In genomic region chr17:66434566-66434965, GRCm38 (mm10) we compare ENCODE assay signal across 31 mouse cellular contexts. TPM values are rescaled to one million over a fixed set of nuclear protein-coding genes. Genes with fewer than 3 reads are reported as not detected.
A peak's percentile ranks its signal among the peaks of the same experiment; 100 is the strongest.
DNase-seq lines count a peak whose midpoint lies in the region; ATAC-seq and TF ChIP-seq lines count a peak whose summit lies in the region.
"Had no signal": no experiment of that assay in that cellular context is flagged by ENCODE, and none has a peak within 500 bp of the region (broad histone marks: within the 10 kb centered on the region; RNA-seq: fewer than 3 reads in every experiment).

No protein-coding gene starts in this region.

- no peak overlapping the region for H3K4me2 ChIP-seq in hindbrain, embryonic 11.5 days (replicated peaks; ENCODE audit: low read depth, low read length)
- H3K4me2 ChIP-seq in hindbrain, postnatal 0 days (ENCODE audit: low read depth, low read length): no peak overlapping the region
- H3K4me2 ChIP-seq in neural tube, embryonic 13.5 days: no peak overlapping the region
- H3K4me2 ChIP-seq in forebrain, embryonic 15.5 days (replicated peaks): no peak overlapping the region
- H3K4me2 ChIP-seq: hindbrain, embryonic 15.5 days; intestine, embryonic 15.5 days; limb, embryonic 15.5 days; liver, embryonic 13.5 days; stomach, embryonic 15.5 days had no signal

- no peak overlapping the region for H3K4me3 ChIP-seq in hindbrain, embryonic 11.5 days (ENCODE audit: low read depth, low read length)
- no peak overlapping the region for H3K4me3 ChIP-seq in hindbrain, postnatal 0 days (ENCODE audit: low read length)
- no peak overlapping the region for H3K4me3 ChIP-seq in neural tube, embryonic 13.5 days
- no peak overlapping the region for H3K4me3 ChIP-seq in forebrain, embryonic 15.5 days
- no peak overlapping the region for H3K4me3 ChIP-seq in kidney, adult 2 months (ENCODE audit: insufficient read depth, low read depth, low read length)
- H3K4me3 ChIP-seq: erythroblast, embryonic 14.5 days; hindbrain, embryonic 15.5 days; intestine, embryonic 15.5 days; limb, embryonic 10.5 days; limb, embryonic 15.5 days; liver, embryonic 13.5 days; megakaryocyte, embryonic 14.5 days; stomach, embryonic 15.5 days had no signal

- no peak for TF ChIP-seq CTCF in hindbrain, postnatal 0 days (IDR thresholded peaks at IDR 0.05; ENCODE audit: low read depth)
- no peak for TF ChIP-seq CTCF in kidney, adult 2 months (conservative IDR thresholded peaks at IDR 0.05; ENCODE audit: insufficient read depth, insufficient read length, low read depth, low read length)

- no peak overlapping the region for H3K9ac ChIP-seq in hindbrain, embryonic 11.5 days (ENCODE audit: low read depth, low read length)
- H3K9ac ChIP-seq in hindbrain, postnatal 0 days (replicated peaks; ENCODE audit: low read length): no peak overlapping the region
- H3K9ac ChIP-seq in neural tube, embryonic 13.5 days: peak overlapping the region; percentile 34; the same call in 1 of the 2 replicates
- H3K9ac ChIP-seq in forebrain, embryonic 15.5 days (replicated peaks): no peak overlapping the region
- H3K9ac ChIP-seq: hindbrain, embryonic 15.5 days; intestine, embryonic 15.5 days; limb, embryonic 15.5 days; liver, embryonic 13.5 days; stomach, embryonic 15.5 days had no signal

- 89% methylated on average over 7 of the region's 7 CpGs for WGBS in hindbrain, embryonic 11.5 days
- 81% methylated on average over 7 of the region's 7 CpGs for WGBS in hindbrain, postnatal 0 days
- WGBS in neural tube, embryonic 13.5 days: 90% methylated on average over 7 of the region's 7 CpGs
- WGBS in forebrain, embryonic 15.5 days: 88% methylated on average over 7 of the region's 7 CpGs
- WGBS in kidney, adult 2 months: 94% methylated on average over 7 of the region's 7 CpGs

- no peaks in the 10 kb centered on the region for H3K9me3 ChIP-seq in hindbrain, embryonic 11.5 days (ENCODE audit: control insufficient read depth, low read length)
- H3K9me3 ChIP-seq in hindbrain, postnatal 0 days (ENCODE audit: low read length): no peaks in the 10 kb centered on the region
- no peaks in the 10 kb centered on the region for H3K9me3 ChIP-seq in neural tube, embryonic 13.5 days
- no peaks in the 10 kb centered on the region for H3K9me3 ChIP-seq in forebrain, embryonic 15.5 days
- H3K9me3 ChIP-seq: hindbrain, embryonic 15.5 days; intestine, embryonic 15.5 days; limb, embryonic 10.5 days; limb, embryonic 15.5 days; liver, embryonic 13.5 days; megakaryocyte, embryonic 14.5 days; stomach, embryonic 15.5 days had no signal

- no peak for DNase-seq in hindbrain, embryonic 11.5 days (ENCODE audit: low spot score)
- DNase-seq in hindbrain, postnatal 0 days (ENCODE audit: low spot score): no peak
- no peak for DNase-seq in neural tube, embryonic 10.5 days (ENCODE audit: extremely low spot score, low spot score)
- no peak for DNase-seq in kidney, adult 2 months
- DNase-seq: adrenal gland, adult 2 months; adrenal gland, postnatal 36 days; B cell, adult 2 months; cerebellum, adult 8-10 months; gastrocnemius, postnatal 14 days; kidney, adult 9 months; kidney, postnatal 10 days; liver, embryonic 13.5 days; lung, adult 18-20 months; lung, postnatal 4 days; midbrain, embryonic 14.5 days; right cerebral cortex, postnatal 25 days had no signal

- H3K36me3 ChIP-seq in hindbrain, embryonic 11.5 days (ENCODE audit: control insufficient read depth, insufficient read depth, low read length): peaks cover 4% of the 10 kb centered on the region; the same call in 1 of the 2 replicates
- H3K36me3 ChIP-seq in hindbrain, postnatal 0 days (ENCODE audit: insufficient read depth, low read length): peaks cover 15% of the 10 kb centered on the region
- peaks cover 25% of the 10 kb centered on the region for H3K36me3 ChIP-seq in neural tube, embryonic 13.5 days
- peaks cover 11% of the 10 kb centered on the region; the same call in 1 of the 2 replicates for H3K36me3 ChIP-seq in forebrain, embryonic 15.5 days
- H3K36me3 ChIP-seq in kidney, adult 2 months (ENCODE audit: control insufficient read depth, insufficient read depth, low read length): no peaks in the 10 kb centered on the region
- H3K36me3 ChIP-seq: intestine, embryonic 15.5 days; liver, embryonic 13.5 days had no signal

- no peaks in the 10 kb centered on the region for H3K27me3 ChIP-seq in hindbrain, embryonic 11.5 days (ENCODE audit: control insufficient read depth, insufficient read depth, low read length)
- no peaks in the 10 kb centered on the region for H3K27me3 ChIP-seq in hindbrain, postnatal 0 days (ENCODE audit: insufficient read depth, low read length)
- H3K27me3 ChIP-seq in neural tube, embryonic 13.5 days: no peaks in the 10 kb centered on the region
- no peaks in the 10 kb centered on the region for H3K27me3 ChIP-seq in forebrain, embryonic 15.5 days
- H3K27me3 ChIP-seq in kidney, adult 2 months (replicated peaks; ENCODE audit: control insufficient read depth, insufficient read depth, low read length): no peaks in the 10 kb centered on the region
- H3K27me3 ChIP-seq: hindbrain, embryonic 15.5 days; intestine, embryonic 15.5 days; limb, embryonic 15.5 days; liver, embryonic 13.5 days; stomach, embryonic 15.5 days had no signal

- peak overlapping the region; percentile 62 for H3K27ac ChIP-seq in hindbrain, embryonic 11.5 days (ENCODE audit: low read depth, low read length)
- H3K27ac ChIP-seq in hindbrain, postnatal 0 days: no peak overlapping the region
- H3K27ac ChIP-seq in neural tube, embryonic 13.5 days (replicated peaks): 0 out of 2 replicates have a peak overlapping the region, but pooled peaks have one; percentile 23
- H3K27ac ChIP-seq in forebrain, embryonic 15.5 days (replicated peaks): peak overlapping the region; percentile 50
- no peak overlapping the region for H3K27ac ChIP-seq in kidney, adult 2 months (ENCODE audit: insufficient read depth, low read depth, low read length)
- H3K27ac ChIP-seq: hindbrain, embryonic 15.5 days; intestine, embryonic 15.5 days; limb, embryonic 10.5 days; limb, embryonic 15.5 days; liver, embryonic 13.5 days; stomach, embryonic 15.5 days had no signal

- 0 out of 2 replicates have a peak, but pooled peaks cover 3% of the 10 kb centered on the region for H3K4me1 ChIP-seq in hindbrain, embryonic 11.5 days (replicated peaks; ENCODE audit: control insufficient read depth, insufficient read depth, low read length)
- H3K4me1 ChIP-seq in hindbrain, postnatal 0 days (ENCODE audit: insufficient read depth, low read length): no peaks in the 10 kb centered on the region; the same call in 1 of the 2 replicates
- peaks cover 49% of the 10 kb centered on the region for H3K4me1 ChIP-seq in neural tube, embryonic 13.5 days (replicated peaks)
- peaks cover 47% of the 10 kb centered on the region for H3K4me1 ChIP-seq in forebrain, embryonic 15.5 days
- H3K4me1 ChIP-seq in kidney, adult 2 months (ENCODE audit: control insufficient read depth, insufficient read depth, low read length): no peaks in the 10 kb centered on the region
- H3K4me1 ChIP-seq: intestine, embryonic 15.5 days; liver, embryonic 13.5 days; megakaryocyte, embryonic 14.5 days; stomach, embryonic 15.5 days had no signal

- TF ChIP-seq POLR2A in kidney, adult 2 months (IDR thresholded peaks at IDR 0.05; ENCODE audit: low read depth, low read length): no peak

- ATAC-seq in hindbrain, embryonic 11.5 days (ENCODE audit: low FRiP score): no peak
- ATAC-seq in hindbrain, postnatal 0 days: no peak
- ATAC-seq in neural tube, embryonic 13.5 days (ENCODE audit: low read depth): no peak
- no peak for ATAC-seq in forebrain, embryonic 15.5 days (replicated peaks)
- ATAC-seq: activated CD4-positive, CD25-positive, alpha-beta regulatory T cell, adult 4 months; intestine, embryonic 15.5 days; lung, postnatal 0 days had no signal

RNA-seq across cellular contexts. Expression of gene Mtcl1, which starts 15.0 kb away (rescaled TPM):
- polyA plus RNA-seq in hindbrain, embryonic 11.5 days (2014; fragmentation: Nextera tagmentation; extraction: Ambion mirVana): 47.9 and 59.8 TPM in 2 replicates
- total RNA-seq in hindbrain, postnatal 0 days (2014; rRNA removed): 27.0 and 29.1 TPM in 2 replicates
- polyA plus RNA-seq in hindbrain, postnatal 0 days (2015; fragmentation: Nextera tagmentation; extraction: Ambion mirVana): 13.8 and 14.7 TPM in 2 replicates
- 26.4 and 28.0 TPM in 2 replicates for polyA plus RNA-seq in neural tube, embryonic 13.5 days (2015; fragmentation: Nextera tagmentation; extraction: Ambion mirVana)
- 33.5 and 35.5 TPM in 2 replicates for polyA plus RNA-seq in forebrain, embryonic 15.5 days (2015; fragmentation: Nextera tagmentation; extraction: Ambion mirVana)
- polyA plus RNA-seq in kidney, adult 2 months (2012; rRNA removed): 3.5 and 4.4 TPM in 2 replicates
- total RNA-seq: common myeloid progenitor, adult 5-6 weeks; granulocyte monocyte progenitor cell, adult 5-6 weeks; monocyte, adult 5-6 weeks; neutrophil, adult 5-6 weeks had no signal
- polyA plus RNA-seq: activated CD4-positive, CD25-positive, alpha-beta regulatory T cell, adult 4 months; erythroblast, embryonic 14.5 days had no signal

Comparison
In these comparisons a context has a peak if more than half of its experiments do, and no peak if none do; other contexts are left out.
1. H3K27ac ChIP-seq: peak in hindbrain, embryonic 11.5 days (single experiment), neural tube, embryonic 13.5 days (single experiment) and forebrain, embryonic 15.5 days (single experiment); none in hindbrain, postnatal 0 days (single experiment) and kidney, adult 2 months (single experiment).